Mouse (Mus musculus) heart, postnatal 0 days (tissue): ENCODE data around the gene Mcrip1. TPM values are rescaled to one million over a fixed set of nuclear protein-coding genes. Genes with fewer than 3 reads are reported as not detected.

Source experiments
- ATAC-seq: fragments of 200-750 bp; cut with Nextera tagmentation; 2 replicates; pipeline ENCODE4 v1.8.0; 2017; ENCODE audit warnings: low read depth, moderate number of reproducible peaks, moderate library complexity; ENCODE audit not compliant: insufficient read depth
- DNase-seq: peaks from one replicate; pipeline ENCODE4 v3.0.0-alpha.2; 2016; ENCODE audit warnings: low spot score
- H3K27ac ChIP-seq: fragments of 300-500 bp; sonication (generic); 2 replicates; pipeline ENCODE4 v1.5.1; 2014; ENCODE audit warnings: low read depth, mild to moderate bottlenecking
- H3K27me3 ChIP-seq: fragments of 300-500 bp; sonication (generic); 2 replicates; pipeline ENCODE4 v1.6.1; 2014; ENCODE audit warnings: low read length, mixed read lengths; ENCODE audit not compliant: control insufficient read depth, insufficient read depth
- H3K36me3 ChIP-seq: fragments of 300-500 bp; sonication (generic); replicated peaks from 2 replicates; pipeline ENCODE4 v1.6.1; 2014; ENCODE audit warnings: low read length, mixed read lengths; ENCODE audit not compliant: control insufficient read depth, insufficient read depth
- H3K4me1 ChIP-seq: fragments of 300-500 bp; sonication (generic); 2 replicates; pipeline ENCODE4 v1.6.1; 2014; ENCODE audit warnings: antibody characterized with exemption; ENCODE audit not compliant: control insufficient read depth, insufficient read depth
- H3K4me2 ChIP-seq: fragments of 300-500 bp; sonication (generic); 2 replicates; pipeline ENCODE4 v1.6.1; 2014; ENCODE audit warnings: low read depth, mild to moderate bottlenecking, low read length, moderate library complexity
- H3K4me3 ChIP-seq: fragments of 300-500 bp; sonication (generic); 2 replicates; pipeline ENCODE4 v1.5.1; 2014; ENCODE audit warnings: low read depth, low read length
- H3K9ac ChIP-seq: fragments of 300-500 bp; sonication (generic); replicated peaks from 2 replicates; pipeline ENCODE4 v1.6.1; 2014; ENCODE audit warnings: low read depth, low read length, mixed read lengths
- H3K9me3 ChIP-seq: fragments of 300-500 bp; sonication (generic); replicated peaks from 2 replicates; pipeline ENCODE4 v1.6.1; 2016; ENCODE audit warnings: low read length; ENCODE audit not compliant: control insufficient read depth
- CTCF ChIP-seq: IDR thresholded peaks from 2 replicates; pipeline ENCODE4 v1.5.1; 2016; ENCODE audit warnings: antibody characterized with exemption, control low read depth, low read depth
- EP300 ChIP-seq: IDR thresholded peaks from 2 replicates; pipeline ENCODE4 v1.6.1; 2016; ENCODE audit warnings: antibody characterized with exemption, low read depth
- WGBS: fragments of 180-500 bp; shearing (Covaris S2); extraction: QIAGEN DNeasy Blood & Tissue Kit; methylation state at CpG from one replicate; pipeline ENCODE4 v1.1.7; 2014; 5-methylcytosine and 5-hydroxymethylcytosine counted together
- polyA plus RNA-seq: library from polyadenylated mRNA; unstranded; fragments of >200 nt; fragmentation: Nextera tagmentation; extraction: Ambion mirVana; gene quantifications from 2 replicates; pipeline ENCODE4 v1.2.1, GENCODE M21; 2015
- total RNA-seq: library from RNA; depleted of rRNA; stranded (reverse); fragments of >200 nt; gene quantifications from 2 replicates; pipeline ENCODE4 v1.2.3, GENCODE M21; 2014; ENCODE audit warnings: low replicate concordance

The Mcrip1 gene
- total and polyA plus RNA-seq, 2 experiments from 2014 or later = 93.5 to 138 TPM

DNA sequence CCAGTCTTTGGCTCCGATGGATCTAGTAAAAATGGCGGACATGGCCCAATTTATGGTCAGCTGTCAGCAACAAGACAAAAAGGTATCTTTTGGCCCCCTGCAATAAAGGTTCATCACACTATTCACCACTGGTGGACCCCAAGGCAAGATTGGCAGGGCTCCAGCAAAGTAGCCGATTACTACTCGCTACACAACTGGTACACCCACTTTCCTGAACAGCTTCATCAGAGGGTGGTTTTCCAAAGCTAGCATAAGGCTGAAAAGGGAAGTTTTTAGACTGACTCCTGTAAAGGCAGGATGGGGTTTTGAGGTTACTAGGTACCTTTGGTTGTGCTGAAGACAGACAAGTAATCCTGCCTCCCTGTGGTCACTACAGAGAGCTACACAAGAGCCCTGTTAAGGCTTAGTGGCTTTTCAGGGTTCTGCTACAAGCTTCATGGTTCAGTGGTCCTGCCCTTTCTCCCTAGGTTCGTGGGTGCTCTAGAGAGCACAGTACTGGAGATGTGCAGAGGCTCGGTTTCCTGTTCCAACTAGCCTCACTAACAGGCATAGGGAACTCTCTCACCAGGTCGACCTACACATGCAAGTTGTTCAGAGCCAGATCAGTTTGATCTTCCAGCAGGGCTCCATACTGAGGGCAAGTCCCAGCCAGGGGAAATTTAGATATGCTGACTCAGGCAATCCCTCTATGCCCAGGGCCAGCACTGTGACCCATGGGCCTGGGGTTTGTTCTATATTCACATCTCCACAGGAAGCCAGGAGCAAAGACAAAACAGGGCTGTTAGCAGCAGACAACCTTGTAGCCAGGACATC lies 27.9 kb upstream of the Mcrip1 start:
- no peaks in the 10 kb centered on the region for H3K27me3 ChIP-seq
- DNase-seq (no peak), ATAC-seq (no peak)
- H3K4me3 ChIP-seq = no peak overlapping the region
- H3K36me3 ChIP-seq = peaks cover 27% of the 10 kb centered on the region
- no peak overlapping the region for H3K9ac ChIP-seq
- no peak overlapping the region for H3K27ac ChIP-seq
- TF ChIP-seq EP300 = no peak
- TF ChIP-seq CTCF = peak; percentile 56
- no peaks in the 10 kb centered on the region for H3K9me3 ChIP-seq
- 83% methylated on average over 7 of the region's 7 CpGs for WGBS
- H3K4me2 ChIP-seq = no peak overlapping the region
- peaks cover 35% of the 10 kb centered on the region for H3K4me1 ChIP-seq

DNA sequence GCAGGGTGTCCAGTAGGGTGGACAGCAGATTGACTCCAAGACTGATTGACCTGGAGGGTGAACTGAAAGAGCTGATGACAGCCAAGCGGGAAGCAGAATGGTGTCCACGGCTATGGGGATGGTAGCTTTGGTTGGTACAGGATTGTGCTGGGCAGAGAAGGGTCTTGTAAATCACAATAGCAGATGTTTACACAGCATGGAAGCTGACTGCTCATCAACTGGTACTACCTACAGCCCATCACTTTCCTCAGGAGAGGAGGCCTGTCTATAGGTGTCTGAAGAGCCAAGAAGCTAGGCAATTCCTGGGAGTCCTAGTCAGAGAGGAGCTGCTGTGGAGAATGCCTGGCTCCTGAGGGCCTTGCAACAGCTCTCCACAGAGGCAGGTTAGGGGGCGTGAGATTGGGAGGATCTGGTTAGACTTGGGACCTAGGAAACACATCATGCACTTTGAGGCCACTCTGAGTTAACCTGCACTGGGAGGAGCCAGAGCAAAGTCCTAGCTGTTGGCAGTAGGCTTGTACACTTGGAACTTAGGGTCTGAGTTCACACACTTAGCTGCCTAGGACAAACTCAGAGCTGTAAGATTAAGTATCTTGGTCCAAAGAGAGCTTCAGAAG lies 26.9 kb upstream of the Mcrip1 start:
- Histone ChIP-seq H3K9ac (no peak overlapping the region; the same call in 1 of the 2 replicates), H3K27me3 (no peaks in the 10 kb centered on the region), H3K27ac (no peak overlapping the region), H3K36me3 (peaks cover 27% of the 10 kb centered on the region), H3K4me2 (no peak overlapping the region), H3K9me3 (no peaks in the 10 kb centered on the region), H3K4me3 (no peak overlapping the region), H3K4me1 (peaks cover 34% of the 10 kb centered on the region)
- 79% methylated on average over 3 of the region's 3 CpGs for WGBS
- DNase-seq (no peak), ATAC-seq (no peak)
- TF ChIP-seq EP300 = no peak
- no peak for TF ChIP-seq CTCF

DNA sequence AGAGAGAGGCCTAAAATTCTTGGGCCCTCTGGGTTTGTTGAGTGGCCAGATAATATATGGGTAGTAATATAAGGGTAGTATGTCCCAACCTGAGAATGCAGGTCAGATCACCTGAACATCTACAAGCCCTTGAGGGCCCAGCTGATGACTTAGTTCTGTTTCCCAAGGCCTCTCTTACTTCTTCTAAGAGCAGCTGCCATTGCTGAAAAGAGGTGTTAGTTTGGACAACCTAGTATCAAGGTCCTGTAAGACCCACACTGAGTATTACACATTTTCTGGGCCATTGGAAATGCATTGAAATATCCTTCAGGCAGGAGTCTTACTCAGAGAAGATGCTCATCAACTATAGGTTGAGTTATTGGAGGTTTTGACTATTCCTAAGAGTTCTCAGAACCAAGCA lies 26.4 kb upstream of the Mcrip1 start:
- DNase-seq (no peak), ATAC-seq (no peak)
- Histone ChIP-seq H3K4me1 (peaks cover 40% of the 10 kb centered on the region), H3K9me3 (no peaks in the 10 kb centered on the region), H3K36me3 (peaks cover 33% of the 10 kb centered on the region), H3K9ac (no peak overlapping the region), H3K27ac (no peak overlapping the region), H3K4me3 (no peak overlapping the region), H3K4me2 (no peak overlapping the region), H3K27me3 (no peaks in the 10 kb centered on the region)
- TF ChIP-seq CTCF (no peak), EP300 (no peak)

DNA sequence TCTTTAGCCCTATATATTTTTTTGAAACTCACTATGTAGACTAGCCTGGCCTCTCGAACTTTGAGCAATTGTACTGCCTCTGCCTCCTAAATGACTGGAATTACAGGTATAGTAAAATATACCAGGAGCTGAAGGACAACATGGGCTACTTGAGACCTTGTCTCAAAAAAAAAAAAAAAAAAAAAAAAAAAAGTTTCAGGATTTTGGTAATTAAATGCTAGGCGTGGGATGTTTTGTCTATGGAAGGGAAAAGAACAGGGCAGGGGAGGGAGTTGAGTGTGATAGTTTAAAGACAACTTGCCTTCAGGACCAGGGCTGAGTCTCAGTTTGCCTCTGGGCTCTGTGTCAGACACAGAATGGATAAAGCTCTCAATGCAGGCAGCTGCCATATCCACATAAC lies 25.5 kb upstream of the Mcrip1 start:
- Histone ChIP-seq H3K4me2 (no peak overlapping the region), H3K9ac (no peak overlapping the region), H3K4me3 (no peak overlapping the region), H3K4me1 (peaks cover 35% of the 10 kb centered on the region), H3K27me3 (no peaks in the 10 kb centered on the region), H3K36me3 (peaks cover 41% of the 10 kb centered on the region), H3K9me3 (no peaks in the 10 kb centered on the region), H3K27ac (no peak overlapping the region; the same call in 1 of the 2 replicates)
- 82% methylated on average over 2 of the region's 2 CpGs for WGBS
- DNase-seq (no peak), ATAC-seq (no peak)
- TF ChIP-seq CTCF (no peak), EP300 (no peak)

DNA sequence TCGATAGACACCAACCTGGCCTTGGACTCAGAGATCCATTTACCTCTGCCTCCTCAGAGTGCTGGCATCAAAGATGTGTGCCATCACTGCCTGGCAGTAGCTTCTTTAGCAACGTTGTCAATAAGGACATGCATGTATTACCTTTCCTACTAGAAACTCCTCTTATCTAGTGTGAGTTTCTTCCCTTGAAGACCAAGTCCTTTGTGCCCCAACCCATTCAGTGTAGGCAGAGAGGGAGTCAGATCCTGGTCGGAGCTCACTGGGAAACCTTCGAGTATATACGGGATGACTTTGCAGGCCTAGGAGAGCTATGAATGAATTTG lies 24.7 kb upstream of the Mcrip1 start:
- peak overlapping the region; percentile 97 for H3K27ac ChIP-seq
- H3K4me2 ChIP-seq = peak overlapping the region; percentile 67
- peak overlapping the region; percentile 79; the same call in 1 of the 2 replicates for H3K9ac ChIP-seq
- ATAC-seq = no peak
- no peak for DNase-seq
- peak overlapping the region; percentile 82; the same call in 1 of the 2 replicates for H3K4me3 ChIP-seq
- H3K36me3 ChIP-seq = peaks cover 41% of the 10 kb centered on the region
- H3K9me3 ChIP-seq = no peaks in the 10 kb centered on the region
- H3K4me1 ChIP-seq = peaks cover 29% of the 10 kb centered on the region
- H3K27me3 ChIP-seq = no peaks in the 10 kb centered on the region
- 14% methylated on average over 5 of the region's 5 CpGs for WGBS
- TF ChIP-seq CTCF (no peak), EP300 (no peak)
